Mouse (Mus musculus) CH12.LX (cell line): Measurements from ENCODE around the gene Supt16.

Source experiments
- BHLHE40 ChIP-seq: IDR thresholded peaks from 2 replicates; pipeline ENCODE4 v1.6.1; 2011; ENCODE audit warnings: mild to moderate bottlenecking, low read depth, low read length, improper control_type of control experiment
- CHD2 ChIP-seq: IDR thresholded peaks from 2 replicates; pipeline ENCODE4 v1.6.1; 2011; ENCODE audit warnings: low read length, improper control_type of control experiment
- CTCF ChIP-seq, 2 experiments: IDR thresholded peaks in 1 of 2; conservative IDR thresholded peaks in 1 of 2; 2 replicates each; pipeline ENCODE4 v1.5.1; 2011 to 2012; ENCODE audit warnings: low read depth in 2 of 2, low read length in 2 of 2, improper control_type of control experiment in 1 of 2, inconsistent platforms in 1 of 2, mild to moderate bottlenecking in 1 of 2, moderate library complexity in 1 of 2
- EP300 ChIP-seq: IDR thresholded peaks from 2 replicates; pipeline ENCODE4 v1.6.1; 2011; ENCODE audit warnings: low read length, improper control_type of control experiment
- GABPA ChIP-seq: IDR thresholded peaks from 2 replicates; pipeline ENCODE4 v1.6.1; 2012; ENCODE audit warnings: low read depth, low read length, improper control_type of control experiment, inconsistent platforms; ENCODE audit not compliant: insufficient replicate concordance
- KAT2A ChIP-seq: IDR thresholded peaks from 2 replicates; pipeline ENCODE4 v1.6.1; 2012; ENCODE audit warnings: low read length, improper control_type of control experiment, inconsistent platforms; ENCODE audit not compliant: insufficient replicate concordance
- POLR2A ChIP-seq: IDR thresholded peaks from 2 replicates; pipeline ENCODE4 v1.6.1; 2011; ENCODE audit warnings: low read depth, mild to moderate bottlenecking, improper control_type of control experiment, low read length
- SMC3 ChIP-seq: IDR thresholded peaks from 2 replicates; pipeline ENCODE4 v1.6.1; 2011; ENCODE audit warnings: low read depth, low read length, improper control_type of control experiment
- TCF12 ChIP-seq: IDR thresholded peaks from 2 replicates; pipeline ENCODE4 v1.6.1; 2014; ENCODE audit warnings: low read depth, mild to moderate bottlenecking, inconsistent platforms, low read length, improper control_type of control experiment
- ZC3H11A ChIP-seq: IDR thresholded peaks from 2 replicates; pipeline ENCODE4 v1.6.1; 2012; ENCODE audit warnings: low read depth, mild to moderate bottlenecking, inconsistent platforms, low read length, improper control_type of control experiment
- ZKSCAN1 ChIP-seq: IDR thresholded peaks from 2 replicates; pipeline ENCODE4 v1.6.1; 2012; ENCODE audit warnings: low read depth, inconsistent platforms, low read length, improper control_type of control experiment, borderline replicate concordance
- ZMIZ1 ChIP-seq: IDR thresholded peaks from 2 replicates; pipeline ENCODE4 v1.6.1; 2012; ENCODE audit warnings: low read depth, mild to moderate bottlenecking, inconsistent platforms, low read length, improper control_type of control experiment
- ZNF384 ChIP-seq: IDR thresholded peaks from 2 replicates; pipeline ENCODE4 v1.6.1; 2012; ENCODE audit warnings: low read depth, low read length, improper control_type of control experiment, inconsistent platforms

GRCm38 (mm10) chr14:52152613-52153012 is 44.6 kb downstream of the Supt16 start:
- no peak for TF ChIP-seq ZKSCAN1
- TF ChIP-seq CHD2 = no peak
- TF ChIP-seq CTCF (conservative IDR thresholded peaks at IDR 0.05 in 1 of 2, IDR thresholded peaks at IDR 0.05 in 1 of 2; ENCODE audit: low read depth in 2 of 2, low read length in 2 of 2) = no peak
- no peak for TF ChIP-seq SMC3
- TF ChIP-seq ZNF384 = no peak
- TF ChIP-seq KAT2A = no peak
- TF ChIP-seq GABPA = no peak
- no peak for TF ChIP-seq EP300
- TF ChIP-seq ZMIZ1 = no peak
- no peak for TF ChIP-seq POLR2A
- TF ChIP-seq ZC3H11A = no peak
- no peak for TF ChIP-seq BHLHE40
- no peak for TF ChIP-seq TCF12
